Mouse (Mus musculus) frontal cortex, postnatal 36 days (tissue): ENCODE results near the gene Gm11733.
"Not testable (repeated sequence)": the region's sequence is repeated elsewhere in the genome, so short reads cannot be mapped to it uniquely, and the experiment has no call there.

ENCODE experiments used
- DNase-seq, 2 experiments: peaks; one replicate each; pipeline ENCODE4 v3.0.0; 2022; ENCODE audit warnings: low spot score in 2 of 2

Gene Gm11733

GRCm38 (mm10) chr11:117484198-117484597 lies at the start of gene Gm11733:
Gm11733 (plus strand) TSS chr11:117484368.
- DNase-seq: peak; percentile 66 to 78

- peak; percentile 82 to 91 for DNase-seq
Observed at GRCm38 (mm10) chr11:117436401-117437109, 47.6 kb upstream of the Gm11733 start.

- no peak for DNase-seq
Observed at GRCm38 (mm10) chr11:117437110-117437490, 47.1 kb upstream of the Gm11733 start.

- no peak for DNase-seq
Observed at GRCm38 (mm10) chr11:117438363-117438762, 45.8 kb upstream of the Gm11733 start.

- no peak for DNase-seq
Observed at GRCm38 (mm10) chr11:117440865-117441425, 43.2 kb upstream of the Gm11733 start.

- DNase-seq: no peak
Observed at GRCm38 (mm10) chr11:117444090-117444489, 40.1 kb upstream of the Gm11733 start.

GRCm38 (mm10) chr11:117445707-117446106 lies 38.5 kb upstream of the Gm11733 start:
- DNase-seq: no peak

- no peak for DNase-seq
Observed at GRCm38 (mm10) chr11:117454086-117454485, 30.1 kb upstream of the Gm11733 start.

GRCm38 (mm10) chr11:117459148-117459547 lies 25.0 kb upstream of the Gm11733 start:
- DNase-seq: no peak

GRCm38 (mm10) chr11:117462202-117462864 lies 21.8 kb upstream of the Gm11733 start:
- no peak for DNase-seq

- DNase-seq: not testable (repeated sequence)
Observed at GRCm38 (mm10) chr11:117463416-117463815, 20.8 kb upstream of the Gm11733 start.

- no peak for DNase-seq
Observed at GRCm38 (mm10) chr11:117466292-117466691, 17.9 kb upstream of the Gm11733 start.

GRCm38 (mm10) chr11:117466911-117467310 lies 17.3 kb upstream of the Gm11733 start:
- DNase-seq: no peak

GRCm38 (mm10) chr11:117468585-117469363 lies 15.4 kb upstream of the Gm11733 start:
- no peak for DNase-seq

- no peak for DNase-seq
Observed at GRCm38 (mm10) chr11:117469724-117470123, 14.4 kb upstream of the Gm11733 start.

GRCm38 (mm10) chr11:117470586-117471195 lies 13.5 kb upstream of the Gm11733 start:
- DNase-seq: no peak

GRCm38 (mm10) chr11:117471625-117472283 lies 12.4 kb upstream of the Gm11733 start:
- DNase-seq: no peak

GRCm38 (mm10) chr11:117472885-117473284 lies 11.3 kb upstream of the Gm11733 start:
- DNase-seq: peak in 1 of 2 experiments; percentile 47

GRCm38 (mm10) chr11:117475204-117475603 lies 9.0 kb upstream of the Gm11733 start:
- no peak for DNase-seq

- DNase-seq: no peak
Observed at GRCm38 (mm10) chr11:117475669-117476068, 8.5 kb upstream of the Gm11733 start.

- DNase-seq: no peak
Observed at GRCm38 (mm10) chr11:117476554-117477107, 7.5 kb upstream of the Gm11733 start.
